Mouse (Mus musculus) naive thymus-derived CD4-positive, alpha-beta T cell, adult 2 months (primary cell): Measurements from ENCODE around the gene Mettl27.
"Not testable (repeated sequence)": the region's sequence is repeated elsewhere in the genome, so short reads cannot be mapped to it uniquely, and the experiment has no call there.

ENCODE experiments used
- DNase-seq: peaks from one replicate; pipeline ENCODE4 v3.0.0-alpha.2; 2011; ENCODE audit warnings: low read depth

Mettl27 gene

GRCm38 (mm10) chr5:134920106-134920687 is 12.0 kb upstream of the Mettl27 start:
- DNase-seq, result no peak

GRCm38 (mm10) chr5:134921106-134921505 is 11.1 kb upstream of the Mettl27 start:
- DNase-seq, result no peak

- no peak for DNase-seq
These were observed 9.0 kb upstream of the Mettl27 start for GRCm38 (mm10) chr5:134923141-134923540.

- DNase-seq, result no peak
These were observed 5.4 kb upstream of the Mettl27 start for GRCm38 (mm10) chr5:134926726-134927125.

- no peak for DNase-seq
These were observed 2.2 kb upstream of the Mettl27 start for GRCm38 (mm10) chr5:134929988-134930387.

- peak; percentile 92 for DNase-seq
These were observed 722 bp downstream of the Mettl27 start for GRCm38 (mm10) chr5:134932903-134933276.

GRCm38 (mm10) chr5:134933281-134933680 is 1.1 kb downstream of the Mettl27 start:
- DNase-seq, result peak; percentile 81

GRCm38 (mm10) chr5:134933686-134934085 is 1.5 kb downstream of the Mettl27 start:
- DNase-seq, result not testable (repeated sequence)

GRCm38 (mm10) chr5:134934666-134935065 is 2.5 kb downstream of the Mettl27 start:
- no peak for DNase-seq

GRCm38 (mm10) chr5:134936051-134936450 is 3.9 kb downstream of the Mettl27 start:
- DNase-seq, result no peak

- DNase-seq, result no peak
These were observed 4.5 kb downstream of the Mettl27 start for GRCm38 (mm10) chr5:134936626-134937185.

GRCm38 (mm10) chr5:134939069-134939468 is 6.9 kb downstream of the Mettl27 start:
- peak; percentile 71 for DNase-seq

GRCm38 (mm10) chr5:134939554-134939953 is 7.4 kb downstream of the Mettl27 start:
- DNase-seq, result not testable (repeated sequence)

GRCm38 (mm10) chr5:134941472-134942209 is 9.5 kb downstream of the Mettl27 start:
- peak; percentile 68 for DNase-seq

GRCm38 (mm10) chr5:134942740-134943139 is 10.6 kb downstream of the Mettl27 start:
- DNase-seq, result no peak

GRCm38 (mm10) chr5:134944179-134944578 is 12.0 kb downstream of the Mettl27 start:
- no peak for DNase-seq

GRCm38 (mm10) chr5:134945266-134945959 is 13.2 kb downstream of the Mettl27 start:
- DNase-seq, result no peak

- DNase-seq, result no peak
These were observed 14.1 kb downstream of the Mettl27 start for GRCm38 (mm10) chr5:134946063-134946856.

- DNase-seq, result no peak
These were observed 14.7 kb downstream of the Mettl27 start, which contains the start of gene Cldn4 for GRCm38 (mm10) chr5:134946857-134947255. TSS of gene Cldn4 (minus strand) at chr5:134946934.

GRCm38 (mm10) chr5:134947420-134948084 is 15.4 kb downstream of the Mettl27 start:
- DNase-seq, result no peak

GRCm38 (mm10) chr5:134948085-134948439 is 15.9 kb downstream of the Mettl27 start:
- no peak for DNase-seq
